Comparison of ENCODE assay signal across 8 mouse cellular contexts in the genomic region with DNA sequence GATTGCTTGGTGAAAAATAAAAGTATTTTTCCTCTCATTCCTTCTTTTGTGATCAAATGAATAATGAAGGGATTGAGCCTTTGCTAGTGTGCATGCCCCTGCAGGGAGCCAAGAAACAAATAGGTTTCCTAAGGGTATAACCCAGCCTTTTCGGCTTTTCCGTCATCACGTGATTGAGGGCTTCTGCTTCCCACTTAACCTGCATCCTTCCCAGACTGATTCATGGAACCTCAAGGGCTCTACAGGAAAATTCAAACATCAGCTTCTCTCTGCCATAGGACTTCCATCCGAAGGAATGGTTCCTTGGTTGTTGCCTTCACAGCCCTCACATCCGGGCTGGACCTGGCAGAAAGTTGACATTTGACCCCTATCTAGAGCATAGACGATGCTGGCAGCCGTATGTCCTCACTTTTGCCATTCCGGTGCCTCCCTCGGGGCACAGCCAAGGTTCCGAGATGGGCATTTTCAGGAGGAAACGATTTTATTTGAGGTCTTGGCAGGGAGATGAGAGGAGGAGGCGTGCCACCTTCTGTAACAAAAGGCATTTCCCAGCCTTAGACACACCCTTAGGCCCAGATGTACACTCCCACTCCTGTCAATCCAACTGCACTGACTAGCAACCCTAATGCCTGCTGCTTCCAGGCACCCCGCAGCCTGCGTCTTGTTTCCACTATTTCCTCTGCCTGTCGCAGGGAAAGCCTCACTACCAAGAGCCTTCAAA.
DNase-seq lines count a peak whose midpoint lies in the region; ATAC-seq lines count a peak whose summit lies in the region.

No protein-coding gene starts in this region.

- H3K36me3 ChIP-seq in forebrain, embryonic 12.5 days (replicated peaks): no peaks in the 10 kb centered on the region
- H3K36me3 ChIP-seq in intestine, embryonic 14.5 days (ENCODE audit: control insufficient read depth, insufficient read depth, low read length): no peaks in the 10 kb centered on the region
- H3K36me3 ChIP-seq in limb, embryonic 15.5 days: no peaks in the 10 kb centered on the region
- no peaks in the 10 kb centered on the region for H3K36me3 ChIP-seq in neural tube, embryonic 14.5 days (ENCODE audit: control insufficient read depth, insufficient read depth, low read length)

- peak overlapping the region; percentile 20 for H3K4me3 ChIP-seq in forebrain, embryonic 12.5 days (replicated peaks)
- no peak overlapping the region for H3K4me3 ChIP-seq in intestine, embryonic 14.5 days (ENCODE audit: low read depth, low read length)
- H3K4me3 ChIP-seq in limb, embryonic 15.5 days: peak overlapping the region; percentile 13; the same call in 1 of the 2 replicates
- peak overlapping the region; percentile 25; the same call in 1 of the 2 replicates for H3K4me3 ChIP-seq in neural tube, embryonic 14.5 days (ENCODE audit: low read depth, low read length)

- peaks cover 16% of the 10 kb centered on the region for H3K4me1 ChIP-seq in forebrain, embryonic 12.5 days
- H3K4me1 ChIP-seq in intestine, embryonic 14.5 days (replicated peaks; ENCODE audit: control insufficient read depth, insufficient read depth, low read length): peaks cover 9% of the 10 kb centered on the region
- H3K4me1 ChIP-seq in limb, embryonic 15.5 days: peaks cover 16% of the 10 kb centered on the region
- H3K4me1 ChIP-seq in neural tube, embryonic 14.5 days (ENCODE audit: control insufficient read depth, insufficient read depth, low read length): peaks cover 10% of the 10 kb centered on the region; the same call in 1 of the 2 replicates

- ATAC-seq in forebrain, embryonic 12.5 days (ENCODE audit: low FRiP score): peak; percentile 94
- peak; percentile 74 for ATAC-seq in intestine, embryonic 14.5 days (replicated peaks; ENCODE audit: low FRiP score, low TSS enrichment, low read depth)
- peak; percentile 58; the same call in 1 of the 2 replicates for ATAC-seq in limb, embryonic 15.5 days (ENCODE audit: insufficient number of reproducible peaks, low FRiP score, low TSS enrichment, low read depth)
- ATAC-seq in neural tube, embryonic 14.5 days (ENCODE audit: low read depth): peak; percentile 95

- no peaks in the 10 kb centered on the region for H3K9me3 ChIP-seq in forebrain, embryonic 12.5 days
- no peaks in the 10 kb centered on the region for H3K9me3 ChIP-seq in intestine, embryonic 14.5 days (ENCODE audit: control insufficient read depth, low read length)
- H3K9me3 ChIP-seq in limb, embryonic 15.5 days: no peaks in the 10 kb centered on the region
- no peaks in the 10 kb centered on the region for H3K9me3 ChIP-seq in neural tube, embryonic 14.5 days (ENCODE audit: control insufficient read depth, low read length)

- 24% methylated on average over 15 of the region's 15 CpGs for WGBS in forebrain, embryonic 12.5 days
- 31% methylated on average over 15 of the region's 15 CpGs for WGBS in intestine, embryonic 14.5 days
- WGBS in limb, embryonic 15.5 days: 13% methylated on average over 15 of the region's 15 CpGs
- 12% methylated on average over 15 of the region's 15 CpGs for WGBS in neural tube, embryonic 14.5 days

- H3K27ac ChIP-seq in forebrain, embryonic 12.5 days: peak overlapping the region; percentile 68
- H3K27ac ChIP-seq in intestine, embryonic 14.5 days (ENCODE audit: low read depth): no peak overlapping the region
- peak overlapping the region; percentile 28; the same call in 1 of the 2 replicates for H3K27ac ChIP-seq in limb, embryonic 15.5 days
- peak overlapping the region; percentile 75 for H3K27ac ChIP-seq in neural tube, embryonic 14.5 days (ENCODE audit: low read depth, low read length)

- H3K27me3 ChIP-seq in forebrain, embryonic 12.5 days: no peaks in the 10 kb centered on the region
- H3K27me3 ChIP-seq in intestine, embryonic 14.5 days (replicated peaks; ENCODE audit: control insufficient read depth, insufficient read depth, low read length): no peaks in the 10 kb centered on the region
- H3K27me3 ChIP-seq in limb, embryonic 15.5 days: no peaks in the 10 kb centered on the region
- no peaks in the 10 kb centered on the region for H3K27me3 ChIP-seq in neural tube, embryonic 14.5 days (ENCODE audit: control insufficient read depth, insufficient read depth, low read length)

- peak overlapping the region; percentile 49 for H3K4me2 ChIP-seq in forebrain, embryonic 12.5 days
- H3K4me2 ChIP-seq in intestine, embryonic 14.5 days (ENCODE audit: low read length): peak overlapping the region; percentile 40
- H3K4me2 ChIP-seq in limb, embryonic 15.5 days: peak overlapping the region; percentile 41
- peak overlapping the region; percentile 49 for H3K4me2 ChIP-seq in neural tube, embryonic 14.5 days (ENCODE audit: low read depth, low read length)

- DNase-seq in cerebellum, postnatal 14 days: peak; percentile 6 to 17
- DNase-seq in cerebellum, adult 9-10 months: no peak
- peak; percentile 54 for DNase-seq in intestine, embryonic 14.5 days (ENCODE audit: low spot score)
- no peak for DNase-seq in testis, postnatal 10 days (ENCODE audit: low spot score)
- DNase-seq in thymus, postnatal 10 days (ENCODE audit: low spot score in 2 of 2): no peak

- H3K9ac ChIP-seq in forebrain, embryonic 12.5 days: no peak overlapping the region
- no peak overlapping the region for H3K9ac ChIP-seq in intestine, embryonic 14.5 days (ENCODE audit: low read length)
- H3K9ac ChIP-seq in limb, embryonic 15.5 days: no peak overlapping the region
- H3K9ac ChIP-seq in neural tube, embryonic 14.5 days (replicated peaks; ENCODE audit: low read depth, low read length): peak overlapping the region; percentile 32; the same call in 1 of the 2 replicates

Comparison
In these comparisons a context has a peak if more than half of its experiments do, and no peak if none do; other contexts are left out.
1. DNase-seq: peak in cerebellum, postnatal 14 days (2 of 2) and intestine, embryonic 14.5 days (single experiment); none in cerebellum, adult 9-10 months (single experiment), testis, postnatal 10 days (single experiment) and thymus, postnatal 10 days (0 of 2).
2. Peak in every context shown above with its lines, with median percentiles within 50 percentile points of each other: ATAC-seq and H3K4me2 ChIP-seq.